In the genomic region with DNA sequence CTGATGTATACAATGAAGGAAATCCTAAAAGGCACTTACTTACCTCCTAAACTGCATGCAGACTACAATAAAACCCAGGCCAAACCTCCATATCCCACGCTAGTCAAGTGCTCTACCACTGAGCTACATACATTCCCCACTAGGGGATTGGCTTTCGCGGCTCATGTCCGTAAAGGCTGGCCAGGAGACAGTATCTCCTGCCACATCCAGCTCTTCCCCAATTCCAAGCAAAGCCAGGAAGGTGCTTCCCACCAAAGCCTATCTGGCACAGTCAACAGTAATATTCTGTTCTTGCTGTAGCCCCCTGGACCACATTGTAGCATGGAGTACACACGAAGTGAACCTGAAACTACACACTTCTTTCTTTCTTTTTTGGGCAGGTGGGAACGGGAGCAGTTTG, we compare ENCODE assay signal across 1 mouse cellular context.
TF ChIP-seq lines count a peak whose summit lies in the region.

No protein-coding gene starts in this region.

TF ChIP-seq in CH12.LX, 34 proteins besides CTCF, POLR2A, EP300 and RAD21 (continued from another document):
- TF ChIP-seq UBTF (IDR thresholded peaks at IDR 0.05; ENCODE audit: low read depth, low read length) (no peak), SIN3A (IDR thresholded peaks at IDR 0.05; ENCODE audit: low read length) (no peak), CHD1 (IDR thresholded peaks at IDR 0.05; ENCODE audit: low read depth, low read length) (no peak), MXI1 (IDR thresholded peaks at IDR 0.05; ENCODE audit: low read depth, low read length) (no peak), TBP (conservative IDR thresholded peaks at IDR 0.05; ENCODE audit: low read depth, low read length) (no peak), SMC3 (IDR thresholded peaks at IDR 0.05; ENCODE audit: low read depth, low read length) (no peak)
